Mouse (Mus musculus): ENCODE data around the gene Rnls. TPM values are rescaled to one million over a fixed set of nuclear protein-coding genes. Genes with fewer than 3 reads are reported as not detected.

Gene Rnls
- polyA plus RNA-seq, 1 experiment, result 1.2 TPM

- Histone ChIP-seq H3K4me1 (ENCODE audit: control insufficient read depth, insufficient read depth, low read length) (no peaks in the 10 kb centered on the region; the same call in none of the 2 replicates), H3K4me3 (ENCODE audit: insufficient read depth, low read length) (no peak overlapping the region), H3K27ac (ENCODE audit: insufficient read depth, low read length) (no peak overlapping the region)
- no peak for TF ChIP-seq POLR2A (IDR thresholded peaks at IDR 0.05; ENCODE audit: extremely low read depth, insufficient read depth, low read length)
- no peak for TF ChIP-seq CTCF (IDR thresholded peaks at IDR 0.05; ENCODE audit: extremely low read depth, insufficient read depth, low read length)
Measured at GRCm38 (mm10) chr19:33217791-33218300, 174.2 kb downstream of the Rnls start.

- Histone ChIP-seq H3K27ac (ENCODE audit: insufficient read depth, low read length) (no peak overlapping the region), H3K4me3 (ENCODE audit: insufficient read depth, low read length) (no peak overlapping the region), H3K4me1 (ENCODE audit: control insufficient read depth, insufficient read depth, low read length) (no peaks in the 10 kb centered on the region)
- TF ChIP-seq CTCF (IDR thresholded peaks at IDR 0.05; ENCODE audit: extremely low read depth, insufficient read depth, low read length) (no peak), POLR2A (IDR thresholded peaks at IDR 0.05; ENCODE audit: extremely low read depth, insufficient read depth, low read length) (no peak)
Measured at GRCm38 (mm10) chr19:33209709-33210108, 182.4 kb downstream of the Rnls start.

- no peak for TF ChIP-seq POLR2A (IDR thresholded peaks at IDR 0.05; ENCODE audit: extremely low read depth, insufficient read depth, low read length)
- no peak for TF ChIP-seq CTCF (IDR thresholded peaks at IDR 0.05; ENCODE audit: extremely low read depth, insufficient read depth, low read length)
- Histone ChIP-seq H3K27ac (ENCODE audit: insufficient read depth, low read length) (no peak overlapping the region), H3K4me1 (ENCODE audit: control insufficient read depth, insufficient read depth, low read length) (no peaks in the 10 kb centered on the region), H3K4me3 (ENCODE audit: insufficient read depth, low read length) (no peak overlapping the region)
Measured at GRCm38 (mm10) chr19:33207991-33208390, 184.1 kb downstream of the Rnls start.

- Histone ChIP-seq H3K4me1 (ENCODE audit: control insufficient read depth, insufficient read depth, low read length) (no peaks in the 10 kb centered on the region), H3K27ac (ENCODE audit: insufficient read depth, low read length) (no peak overlapping the region), H3K4me3 (ENCODE audit: insufficient read depth, low read length) (no peak overlapping the region)
- no peak for TF ChIP-seq POLR2A (IDR thresholded peaks at IDR 0.05; ENCODE audit: extremely low read depth, insufficient read depth, low read length)
- TF ChIP-seq CTCF (IDR thresholded peaks at IDR 0.05; ENCODE audit: extremely low read depth, insufficient read depth, low read length), result no peak
Measured at GRCm38 (mm10) chr19:33205389-33205788, 186.7 kb downstream of the Rnls start.

GRCm38 (mm10) chr19:33202422-33202821 is 189.7 kb downstream of the Rnls start:
- H3K4me3 ChIP-seq (ENCODE audit: insufficient read depth, low read length), result no peak overlapping the region

GRCm38 (mm10) chr19:33201181-33201580 is 190.9 kb downstream of the Rnls start:
- H3K27ac ChIP-seq (ENCODE audit: insufficient read depth, low read length), result no peak overlapping the region
- H3K4me3 ChIP-seq (ENCODE audit: insufficient read depth, low read length), result no peak overlapping the region
- no peaks in the 10 kb centered on the region for H3K4me1 ChIP-seq (ENCODE audit: control insufficient read depth, insufficient read depth, low read length)
- TF ChIP-seq POLR2A (IDR thresholded peaks at IDR 0.05; ENCODE audit: extremely low read depth, insufficient read depth, low read length) (no peak), CTCF (IDR thresholded peaks at IDR 0.05; ENCODE audit: extremely low read depth, insufficient read depth, low read length) (no peak)

More at GRCm38 (mm10) chr19:33202422-33202821, 189.7 kb downstream of the Rnls start:
- H3K27ac ChIP-seq (ENCODE audit: insufficient read depth, low read length), result no peak overlapping the region
- TF ChIP-seq POLR2A (IDR thresholded peaks at IDR 0.05; ENCODE audit: extremely low read depth, insufficient read depth, low read length) (no peak), CTCF (IDR thresholded peaks at IDR 0.05; ENCODE audit: extremely low read depth, insufficient read depth, low read length) (no peak)
- H3K4me1 ChIP-seq (ENCODE audit: control insufficient read depth, insufficient read depth, low read length), result no peaks in the 10 kb centered on the region

- TF ChIP-seq POLR2A (IDR thresholded peaks at IDR 0.05; ENCODE audit: extremely low read depth, insufficient read depth, low read length) (no peak), CTCF (IDR thresholded peaks at IDR 0.05; ENCODE audit: extremely low read depth, insufficient read depth, low read length) (no peak)
- H3K4me1 ChIP-seq (ENCODE audit: control insufficient read depth, insufficient read depth, low read length), result no peaks in the 10 kb centered on the region
- H3K4me3 ChIP-seq (ENCODE audit: insufficient read depth, low read length), result no peak overlapping the region
- no peak overlapping the region for H3K27ac ChIP-seq (ENCODE audit: insufficient read depth, low read length)
Measured at GRCm38 (mm10) chr19:33192064-33192463, 200.0 kb downstream of the Rnls start.

- Histone ChIP-seq H3K4me1 (ENCODE audit: control insufficient read depth, insufficient read depth, low read length) (no peaks in the 10 kb centered on the region), H3K4me3 (ENCODE audit: insufficient read depth, low read length) (no peak overlapping the region), H3K27ac (ENCODE audit: insufficient read depth, low read length) (no peak overlapping the region)
- TF ChIP-seq CTCF (IDR thresholded peaks at IDR 0.05; ENCODE audit: extremely low read depth, insufficient read depth, low read length) (no peak), POLR2A (IDR thresholded peaks at IDR 0.05; ENCODE audit: extremely low read depth, insufficient read depth, low read length) (no peak)
Measured at GRCm38 (mm10) chr19:33188766-33189165, 203.3 kb downstream of the Rnls start.

- Histone ChIP-seq H3K27ac (ENCODE audit: insufficient read depth, low read length) (no peak overlapping the region), H3K4me1 (ENCODE audit: control insufficient read depth, insufficient read depth, low read length) (no peaks in the 10 kb centered on the region), H3K4me3 (ENCODE audit: insufficient read depth, low read length) (no peak overlapping the region)
- TF ChIP-seq CTCF (IDR thresholded peaks at IDR 0.05; ENCODE audit: extremely low read depth, insufficient read depth, low read length) (no peak), POLR2A (IDR thresholded peaks at IDR 0.05; ENCODE audit: extremely low read depth, insufficient read depth, low read length) (no peak)
Measured at GRCm38 (mm10) chr19:33179595-33179994, 212.5 kb downstream of the Rnls start.

- Histone ChIP-seq H3K4me3 (ENCODE audit: insufficient read depth, low read length) (no peak overlapping the region), H3K27ac (ENCODE audit: insufficient read depth, low read length) (no peak overlapping the region), H3K4me1 (ENCODE audit: control insufficient read depth, insufficient read depth, low read length) (no peaks in the 10 kb centered on the region)
- TF ChIP-seq CTCF (IDR thresholded peaks at IDR 0.05; ENCODE audit: extremely low read depth, insufficient read depth, low read length), result no peak
- TF ChIP-seq POLR2A (IDR thresholded peaks at IDR 0.05; ENCODE audit: extremely low read depth, insufficient read depth, low read length), result no peak
Measured at GRCm38 (mm10) chr19:33178866-33179265, 213.2 kb downstream of the Rnls start.
